Mouse (Mus musculus) stomach, postnatal 0 days (tissue): ENCODE data around the gene Rabggta.

Experiments
- CTCF ChIP-seq: IDR thresholded peaks from 2 replicates; pipeline ENCODE4 v1.5.1; 2016; ENCODE audit warnings: antibody characterized with exemption, low read depth, mild to moderate bottlenecking, moderate library complexity
- EP300 ChIP-seq: optimal IDR thresholded peaks from 2 replicates; pipeline ENCODE3; 2016; ENCODE audit warnings: antibody characterized with exemption

DNA sequence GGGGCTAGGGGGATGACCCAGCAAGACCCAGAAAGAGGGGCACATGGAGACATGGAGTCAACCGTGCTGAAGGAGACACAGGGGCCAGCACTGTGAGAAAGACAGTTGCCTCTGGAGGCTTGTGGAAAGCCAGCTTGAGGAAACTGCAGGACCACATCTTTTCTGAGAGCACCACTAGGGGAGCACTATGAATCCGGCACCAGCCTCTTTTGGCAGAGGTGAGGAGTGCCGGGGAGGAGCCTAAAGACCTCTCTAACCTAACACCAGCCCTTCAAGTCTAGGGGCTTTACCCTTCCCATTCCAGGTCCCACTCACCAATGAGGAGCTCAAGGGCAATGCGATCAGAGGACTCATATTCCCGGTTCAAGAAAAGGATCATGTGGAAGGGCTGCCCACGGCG lies 10.3 kb downstream of the Rabggta start:
- peak; percentile 46 for TF ChIP-seq CTCF
- TF ChIP-seq EP300: no peak
